Mouse (Mus musculus) olfactory bulb, adult 2 months (tissue): ENCODE results near the gene Ppard.

Experiments
- CTCF ChIP-seq: fragments of 200-500 bp; IDR thresholded peaks from 2 replicates; pipeline ENCODE4 v1.5.1; 2012; ENCODE audit warnings: low read depth, mild to moderate bottlenecking, low read length, moderate library complexity; ENCODE audit not compliant: insufficient read depth
- POLR2A ChIP-seq: fragments of 200-500 bp; IDR thresholded peaks from 2 replicates; pipeline ENCODE4 v1.6.1; 2012; ENCODE audit warnings: mild to moderate bottlenecking, low read depth, low read length, moderate library complexity; ENCODE audit not compliant: insufficient read depth

GRCm38 (mm10) chr17:28254804-28255203 lies 22.3 kb downstream of the Ppard start:
- TF ChIP-seq CTCF (no peak), POLR2A (no peak)
